Mouse (Mus musculus) thymus, postnatal 14 days (tissue): Measurements from ENCODE around the gene Hsfy2.

ENCODE experiments used
- DNase-seq: peaks from one replicate; pipeline ENCODE4 v3.0.0; 2021

Gene Hsfy2

DNA sequence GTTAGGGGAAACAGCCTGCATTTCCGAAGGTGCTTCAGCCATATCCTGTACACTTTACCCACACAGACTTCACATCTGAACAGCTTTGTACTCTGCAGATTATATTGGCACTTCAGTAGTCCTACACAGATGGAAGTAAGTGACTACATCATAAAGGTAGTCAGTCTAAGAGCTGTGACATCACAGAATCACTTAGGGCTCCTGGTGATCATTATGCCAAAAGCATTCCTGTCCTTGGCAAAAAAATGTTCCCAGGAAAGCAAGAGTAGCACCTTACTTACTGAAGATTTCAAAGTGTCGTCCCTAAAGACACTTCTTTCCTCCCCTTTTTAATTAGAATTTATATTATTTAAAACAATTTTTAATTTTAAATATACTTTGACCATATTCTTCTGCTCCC, at the start of gene Hsfy2:
Hsfy2 (minus strand) TSS at position 101 of the 400 bp plus-strand sequence.
- no peak for DNase-seq

DNA sequence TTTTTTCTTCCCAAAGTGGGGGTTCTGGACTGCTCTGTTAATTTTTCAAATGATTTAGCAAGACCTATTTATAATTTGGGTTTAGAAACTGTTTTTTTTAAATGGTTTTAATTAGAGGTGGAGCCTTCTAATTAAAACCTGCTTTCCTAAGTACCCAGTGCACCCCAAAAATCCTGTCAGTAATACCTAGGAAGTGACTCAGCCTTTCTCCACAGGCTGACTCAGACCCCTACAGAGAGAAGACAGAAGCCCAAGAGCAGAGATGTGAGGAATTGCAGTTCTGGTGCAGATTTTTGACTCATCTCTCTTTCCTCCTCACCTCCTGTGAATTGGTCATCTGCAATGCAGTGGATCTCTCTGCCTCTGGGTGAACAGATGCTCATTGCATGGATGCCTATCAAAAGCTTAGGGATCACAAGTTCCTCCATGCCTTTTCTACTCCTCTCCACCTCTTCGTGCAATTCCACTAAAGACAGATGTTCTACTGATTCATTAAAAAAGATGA, 47.9 kb upstream of the Hsfy2 start:
- DNase-seq, result no peak

DNA sequence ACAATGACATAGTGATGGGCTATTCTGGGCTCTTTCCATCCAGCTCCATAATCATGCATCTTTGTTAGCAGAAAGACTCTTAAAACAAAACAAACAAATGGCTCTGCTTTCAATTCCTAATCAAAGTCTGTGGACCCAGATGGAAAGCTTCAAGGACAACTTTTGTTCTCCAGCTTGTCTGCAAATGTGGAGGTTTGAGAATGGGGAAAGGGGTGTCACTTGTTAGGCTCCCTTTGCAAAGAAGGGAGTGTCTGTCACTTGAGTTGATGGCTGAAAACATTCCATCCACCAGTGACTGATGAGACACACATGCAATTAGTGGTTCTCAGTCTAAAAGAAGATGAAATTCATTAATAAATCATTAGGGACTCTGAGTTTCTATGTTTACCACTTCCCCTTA, 47.3 kb upstream of the Hsfy2 start:
- no peak for DNase-seq

DNA sequence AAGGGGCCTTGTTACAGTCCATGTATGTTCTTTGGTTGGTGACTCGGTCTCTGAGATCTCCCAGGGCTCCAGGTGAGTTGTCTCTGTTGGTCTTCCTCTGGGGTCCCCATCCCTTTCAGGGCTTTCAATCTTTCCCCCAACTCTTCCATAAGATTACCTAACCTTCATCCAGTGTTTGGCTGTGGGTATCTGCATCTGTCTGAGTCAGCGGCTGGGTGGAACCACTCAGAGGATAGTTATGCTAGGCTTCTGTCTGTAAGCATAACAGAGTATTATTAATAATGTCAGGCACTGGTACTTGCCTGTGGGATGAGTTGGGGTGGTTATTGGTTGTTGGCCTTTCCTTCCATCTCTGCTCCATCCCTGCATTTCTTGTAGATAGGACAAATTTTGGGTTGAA, 44.0 kb upstream of the Hsfy2 start:
- no peak for DNase-seq

DNA sequence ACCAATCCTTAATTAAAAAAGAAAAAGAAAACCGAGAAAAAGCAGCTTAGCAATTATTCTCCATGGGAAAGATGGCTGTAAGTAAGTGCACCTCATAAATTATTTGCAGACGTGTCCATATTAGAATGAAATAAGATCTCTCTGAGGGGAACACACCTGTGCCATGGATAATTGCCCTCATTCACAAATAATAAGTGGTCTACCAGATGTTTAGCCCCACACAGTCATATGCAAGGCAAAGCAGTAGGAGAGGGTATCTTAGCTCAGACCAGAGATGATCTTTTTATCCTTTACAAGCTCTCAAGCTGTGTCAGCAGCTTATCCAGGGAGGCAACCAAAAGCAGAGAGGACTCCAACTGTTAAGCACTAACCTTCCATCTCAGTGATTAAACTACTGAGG, 38.0 kb upstream of the Hsfy2 start:
- no peak for DNase-seq

DNA sequence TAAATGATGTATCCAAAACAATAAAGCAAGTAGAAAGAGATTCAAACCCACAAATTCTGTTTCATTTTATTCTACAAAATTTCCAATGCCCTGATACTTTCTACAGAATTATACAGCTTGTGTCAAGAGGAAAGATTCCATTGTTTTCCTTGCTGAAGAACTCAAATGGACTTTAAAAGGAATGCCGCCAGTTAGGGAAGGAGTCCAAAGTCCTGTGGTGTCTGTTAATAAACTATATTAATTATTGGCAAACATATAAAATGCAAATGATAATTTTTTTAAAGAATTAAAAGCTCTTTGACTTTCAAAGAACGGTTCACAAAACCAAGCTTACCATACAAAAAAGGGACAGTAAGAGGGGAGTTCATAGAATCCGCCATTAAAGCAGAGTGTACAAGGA, 37.4 kb upstream of the Hsfy2 start:
- no peak for DNase-seq

DNA sequence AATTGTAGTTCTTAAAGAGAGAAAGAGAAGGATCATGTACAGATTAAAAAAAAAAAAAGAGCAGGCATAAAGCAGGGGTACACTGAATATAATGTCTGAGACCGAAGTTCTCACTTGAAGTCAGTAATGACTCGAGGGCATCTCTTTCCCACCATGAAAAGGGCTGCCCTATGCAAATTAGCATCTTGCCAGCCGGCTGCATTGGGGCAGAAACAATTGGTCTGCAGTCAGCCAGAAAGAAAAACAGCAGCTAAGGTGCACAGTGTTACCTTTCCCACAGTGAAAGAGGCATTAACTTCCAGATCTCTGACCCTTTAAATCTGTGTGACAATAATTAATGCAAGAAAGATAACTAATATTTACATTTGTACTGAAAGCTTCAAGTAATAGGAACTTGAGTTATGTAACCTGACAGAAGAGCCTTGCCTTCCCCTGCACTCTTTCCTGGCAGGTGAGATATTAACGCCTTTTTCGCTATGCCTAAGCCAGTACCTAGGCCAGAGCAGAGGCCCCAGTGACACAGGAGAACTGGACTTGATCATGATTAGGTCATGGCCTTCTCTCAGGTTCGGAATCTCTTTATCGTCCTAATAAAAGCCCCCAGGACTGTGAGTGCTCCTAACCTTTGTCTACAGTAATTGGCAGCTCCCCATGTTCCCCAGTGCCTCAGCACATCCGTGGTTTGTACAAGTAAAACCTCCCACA, 34.2 kb upstream of the Hsfy2 start:
- DNase-seq, result no peak

DNA sequence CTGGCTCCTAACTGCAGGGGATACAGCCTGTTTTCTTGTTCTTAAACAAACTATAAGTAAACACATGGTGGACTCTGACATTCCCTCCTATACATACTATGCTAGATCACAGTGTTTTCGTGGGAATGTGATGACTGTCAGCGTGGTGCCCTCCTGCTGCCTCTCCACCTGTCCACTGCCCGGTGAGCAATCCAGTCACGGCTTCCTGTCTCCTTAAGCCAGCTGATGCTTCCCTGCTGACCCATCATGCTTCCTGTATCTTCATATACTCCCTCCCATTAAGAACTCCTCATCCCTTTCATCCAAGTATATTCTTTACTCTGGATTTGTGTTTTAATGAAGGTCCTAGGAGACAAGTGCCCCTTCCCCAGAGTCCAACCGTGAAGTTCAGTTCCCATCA, 33.3 kb upstream of the Hsfy2 start:
- DNase-seq, result no peak

DNA sequence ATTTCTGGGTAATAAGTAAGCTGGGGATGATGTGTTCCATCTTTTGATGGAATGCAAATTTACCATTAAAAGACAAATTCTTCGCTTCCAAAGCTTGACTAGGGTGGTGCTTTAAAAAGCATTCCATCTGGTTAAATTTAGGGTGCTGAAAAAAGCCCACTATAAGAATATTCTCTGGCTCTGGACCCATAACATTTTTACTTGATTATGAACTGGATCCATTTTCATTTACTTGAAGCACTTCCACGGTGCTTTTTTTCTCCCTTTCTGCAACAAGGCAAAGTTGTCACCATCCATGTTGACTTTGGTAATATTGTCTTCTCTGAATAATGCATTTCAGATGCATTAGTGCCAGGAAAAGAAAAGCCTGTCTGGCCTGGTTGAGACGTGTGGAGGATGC, 27.4 kb upstream of the Hsfy2 start:
- DNase-seq, result no peak

DNA sequence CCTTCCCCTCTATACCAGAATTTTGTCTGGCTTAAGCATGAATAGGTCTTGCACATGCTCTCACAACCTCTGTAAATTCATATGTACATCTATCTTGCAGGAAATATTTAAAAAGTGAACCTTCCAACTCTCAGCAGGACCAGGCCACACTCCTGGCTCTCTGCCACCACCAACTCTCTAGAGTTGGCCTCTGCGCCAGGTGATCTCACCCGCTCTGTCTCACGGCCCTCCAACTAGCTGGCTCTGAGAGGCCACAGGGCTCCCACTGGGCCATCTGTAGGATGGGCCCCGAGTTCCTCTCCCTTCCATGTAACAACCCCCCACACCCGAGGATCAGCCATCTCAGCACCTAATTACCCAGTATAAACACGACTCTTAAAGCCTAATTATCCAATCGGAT, 10.4 kb downstream of the Hsfy2 start:
- no peak for DNase-seq

DNA sequence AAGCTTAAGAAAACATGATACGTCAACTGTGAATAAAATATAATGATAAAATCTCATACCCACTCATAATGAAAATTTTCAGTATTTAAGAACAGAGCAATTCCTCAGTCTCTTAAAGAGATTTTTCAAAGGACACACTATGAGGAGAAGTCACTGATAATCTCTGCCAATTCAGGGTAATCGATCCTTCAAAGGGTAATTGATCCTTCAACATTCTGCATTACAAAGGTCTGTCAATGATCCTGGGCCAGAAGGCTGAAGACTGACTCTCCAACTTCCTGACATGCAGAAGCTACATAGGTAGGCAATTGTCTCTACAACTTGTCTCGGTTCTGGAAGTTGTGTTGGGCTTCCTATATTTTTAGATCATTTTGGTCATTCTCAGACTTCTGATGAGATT, 12.9 kb downstream of the Hsfy2 start:
- DNase-seq, result no peak

DNA sequence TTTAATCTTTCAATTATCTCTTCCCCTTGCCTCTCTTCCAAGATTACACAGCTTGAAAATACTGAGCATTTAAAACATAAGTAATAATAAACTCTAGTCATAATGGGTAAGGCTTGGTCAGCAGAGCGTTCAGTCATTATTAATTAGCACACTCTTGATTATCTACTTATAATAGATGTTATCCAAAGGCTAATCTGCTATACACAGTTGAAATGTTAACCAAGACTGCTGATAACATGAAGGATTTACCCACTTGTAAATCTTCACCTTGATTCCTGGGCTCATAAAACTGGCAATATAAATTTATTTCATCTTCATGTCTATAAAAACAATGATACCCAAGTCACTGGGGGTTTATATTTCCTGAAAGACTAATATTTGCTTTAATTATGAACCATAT, 24.9 kb downstream of the Hsfy2 start:
- DNase-seq, result no peak
